Mouse (Mus musculus) heart, adult 2 months (tissue): Measurements from ENCODE around the gene P4ha1.

ENCODE experiments used
- CTCF ChIP-seq: fragments of 200-600 bp; IDR thresholded peaks from 2 replicates; pipeline ENCODE4 v1.8.1; 2022; ENCODE audit warnings: antibody characterized with exemption, mild to moderate bottlenecking, moderate library complexity
- POLR2A ChIP-seq: fragments of 200-500 bp; IDR thresholded peaks from 2 replicates; pipeline ENCODE4 v1.6.1; 2011; ENCODE audit warnings: mild to moderate bottlenecking, low read depth, low read length, control low read depth; ENCODE audit not compliant: insufficient read depth

GRCm38 (mm10) chr10:59348200-59348599 is 25.1 kb downstream of the P4ha1 start:
- TF ChIP-seq POLR2A (no peak), CTCF (no peak)
